Mouse (Mus musculus): ENCODE data around the gene Klhl12. TPM values are rescaled to one million over a fixed set of nuclear protein-coding genes. Genes with fewer than 3 reads are reported as not detected.

Gene Klhl12
- polyA plus RNA-seq (2014; fragmentation: Illumina TruSeq; extraction: RNeasy Lipid Tissue Mini Kit (QIAGEN cat#74804)): 34.8 TPM

GRCm38 (mm10) chr1:134454904-134455824, at the start of gene Klhl12:
Gene Klhl12, plus strand, starts transcription at chr1:134455531.

GRCm38 (mm10) chr1:134415168-134415831, 40.0 kb upstream of the Klhl12 start, which contains the start of gene Adipor1:
Gene Adipor1, plus strand, starts transcription at chr1:134415378.

GRCm38 (mm10) chr1:134494428-134495215, 39.3 kb downstream of the Klhl12 start, which contains the start of gene Rabif:
Gene Rabif, plus strand, starts transcription at chr1:134494648.

Other genes starting within 250 kb of the Klhl12 start
- 5.0 TPM for gene Adora1, start 220.1 kb upstream of the Klhl12 start, polyA plus RNA-seq (2014; fragmentation: Illumina TruSeq; extraction: RNeasy Lipid Tissue Mini Kit (QIAGEN cat#74804))
- gene Myog, start 165.5 kb upstream of the Klhl12 start, polyA plus RNA-seq (2014; fragmentation: Illumina TruSeq; extraction: RNeasy Lipid Tissue Mini Kit (QIAGEN cat#74804)): not detected
- gene Ppfia4, start 122.6 kb upstream of the Klhl12 start, polyA plus RNA-seq (2014; fragmentation: Illumina TruSeq; extraction: RNeasy Lipid Tissue Mini Kit (QIAGEN cat#74804)): 0.14 TPM
- 46.8 TPM for gene Tmem183a, start 93.6 kb upstream of the Klhl12 start, polyA plus RNA-seq (2014; fragmentation: Illumina TruSeq; extraction: RNeasy Lipid Tissue Mini Kit (QIAGEN cat#74804))
- gene 4933406M09Rik, start 69.6 kb upstream of the Klhl12 start, polyA plus RNA-seq (2014; fragmentation: Illumina TruSeq; extraction: RNeasy Lipid Tissue Mini Kit (QIAGEN cat#74804)): not detected
- 17.8 TPM for gene Cyb5r1, start 50.0 kb upstream of the Klhl12 start, polyA plus RNA-seq (2014; fragmentation: Illumina TruSeq; extraction: RNeasy Lipid Tissue Mini Kit (QIAGEN cat#74804))
- 50.0 TPM for gene Adipor1, start 40.2 kb upstream of the Klhl12 start, polyA plus RNA-seq (2014; fragmentation: Illumina TruSeq; extraction: RNeasy Lipid Tissue Mini Kit (QIAGEN cat#74804))
- gene Rabif, start 39.1 kb downstream of the Klhl12 start, polyA plus RNA-seq (2014; fragmentation: Illumina TruSeq; extraction: RNeasy Lipid Tissue Mini Kit (QIAGEN cat#74804)): 49.5 TPM
- not detected for gene Mgat4e, start 94.2 kb downstream of the Klhl12 start, polyA plus RNA-seq (2014; fragmentation: Illumina TruSeq; extraction: RNeasy Lipid Tissue Mini Kit (QIAGEN cat#74804))
- gene Kdm5b, start 104.6 kb downstream of the Klhl12 start, polyA plus RNA-seq (2014; fragmentation: Illumina TruSeq; extraction: RNeasy Lipid Tissue Mini Kit (QIAGEN cat#74804)): 41.7 TPM
- gene Syt2, start 191.1 kb downstream of the Klhl12 start, polyA plus RNA-seq (2014; fragmentation: Illumina TruSeq; extraction: RNeasy Lipid Tissue Mini Kit (QIAGEN cat#74804)): 0.23 TPM